Mouse (Mus musculus) cortical plate, adult 2 months (tissue): Measurements from ENCODE around the gene Ccdc8.

Source experiments
- CTCF ChIP-seq: fragments of 200-500 bp; IDR thresholded peaks from 2 replicates; pipeline ENCODE4 v1.5.1; 2011; ENCODE audit warnings: mild to moderate bottlenecking, control low read depth, low read length; ENCODE audit not compliant: insufficient read depth; ENCODE audit errors: extremely low read depth
- POLR2A ChIP-seq: fragments of 200-500 bp; IDR thresholded peaks from 2 replicates; pipeline ENCODE4 v1.6.1; 2011; ENCODE audit warnings: mild to moderate bottlenecking, low read length, control low read depth; ENCODE audit not compliant: insufficient read depth; ENCODE audit errors: extremely low read depth

DNA sequence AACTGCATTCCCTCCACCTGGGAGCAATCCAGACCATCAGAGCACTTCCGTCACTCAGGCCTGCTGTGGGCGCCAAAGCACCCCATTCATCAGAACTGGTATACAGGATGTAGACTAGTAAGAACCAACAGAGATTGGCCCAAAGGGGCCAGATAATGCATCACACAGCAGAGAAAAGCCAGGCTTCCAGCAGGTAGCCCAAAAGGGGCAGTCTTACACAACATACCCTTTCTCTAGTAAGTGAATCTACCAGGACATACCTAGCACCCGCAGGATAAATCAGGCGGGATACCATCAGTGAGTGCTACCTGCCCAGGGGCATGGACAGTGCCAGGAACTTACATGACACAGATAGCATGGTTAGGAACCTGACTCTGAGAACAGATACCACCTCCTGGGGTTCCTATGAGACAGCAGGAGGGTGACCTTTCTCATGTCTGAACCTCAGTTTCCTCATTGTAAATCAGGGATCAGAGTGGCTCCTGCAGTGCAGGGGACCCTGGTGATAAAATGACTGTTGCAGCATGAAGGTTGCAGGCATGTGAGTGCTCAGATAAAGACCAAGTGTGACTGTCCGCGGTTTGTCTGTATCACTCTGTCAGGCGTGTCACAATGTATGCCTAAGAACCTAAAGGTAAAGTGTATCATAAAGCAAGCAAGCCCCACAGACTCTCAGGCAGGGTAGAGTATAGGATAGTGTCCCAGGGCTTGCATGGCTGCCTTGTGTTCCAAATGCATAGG, 27.1 kb downstream of the Ccdc8 start:
- no peak for TF ChIP-seq POLR2A
- TF ChIP-seq CTCF: no peak
